In genomic region chr9:66587016-66587415, GRCm38 (mm10) we compare ENCODE assay signal across 19 mouse cellular contexts. TPM values are rescaled to one million over a fixed set of nuclear protein-coding genes. Genes with fewer than 3 reads are reported as not detected.
A peak's percentile ranks its signal among the peaks of the same experiment; 100 is the strongest.
DNase-seq lines count a peak whose midpoint lies in the region; ATAC-seq and TF ChIP-seq lines count a peak whose summit lies in the region.
"Had no signal": no experiment of that assay in that cellular context is flagged by ENCODE, and none has a peak within 500 bp of the region (broad histone marks: within the 10 kb centered on the region; RNA-seq: fewer than 3 reads in every experiment).

No protein-coding gene starts in this region.

- H3K9ac ChIP-seq in heart, embryonic 13.5 days = no peak overlapping the region
- no peak overlapping the region for H3K9ac ChIP-seq in lung, embryonic 14.5 days
- H3K9ac ChIP-seq: forebrain, embryonic 13.5 days; heart, embryonic 12.5 days; hindbrain, embryonic 12.5 days; hindbrain, embryonic 15.5 days had no signal

- no peak overlapping the region for H3K27ac ChIP-seq in heart, embryonic 13.5 days (replicated peaks)
- no peak overlapping the region for H3K27ac ChIP-seq in heart, embryonic 10.5 days
- H3K27ac ChIP-seq in lung, embryonic 14.5 days (ENCODE audit: low read depth) = no peak overlapping the region
- H3K27ac ChIP-seq: forebrain, embryonic 10.5 days; forebrain, embryonic 13.5 days; hindbrain, embryonic 12.5 days; hindbrain, embryonic 15.5 days had no signal

- no peaks in the 10 kb centered on the region for H3K27me3 ChIP-seq in heart, embryonic 13.5 days (replicated peaks)
- H3K27me3 ChIP-seq in heart, embryonic 10.5 days (ENCODE audit: insufficient read depth, poor library complexity, severe bottlenecking) = no peaks in the 10 kb centered on the region
- no peaks in the 10 kb centered on the region for H3K27me3 ChIP-seq in lung, embryonic 14.5 days (ENCODE audit: insufficient read depth, low read length)
- H3K27me3 ChIP-seq: CH12.LX; forebrain, embryonic 13.5 days; heart, embryonic 12.5 days; hindbrain, embryonic 12.5 days; hindbrain, embryonic 15.5 days had no signal

- no peak overlapping the region for H3K4me3 ChIP-seq in heart, embryonic 13.5 days
- H3K4me3 ChIP-seq in heart, embryonic 10.5 days = no peak overlapping the region
- H3K4me3 ChIP-seq in lung, embryonic 14.5 days (ENCODE audit: low read depth, low read length) = no peak overlapping the region
- H3K4me3 ChIP-seq: forebrain, embryonic 10.5 days; forebrain, embryonic 13.5 days; heart, embryonic 12.5 days; hindbrain, embryonic 12.5 days; hindbrain, embryonic 15.5 days had no signal

- H3K4me1 ChIP-seq in heart, embryonic 13.5 days = peaks cover 45% of the 10 kb centered on the region
- peaks cover 36% of the 10 kb centered on the region for H3K4me1 ChIP-seq in heart, embryonic 10.5 days
- 0 out of 2 replicates have a peak, but pooled peaks cover 5% of the 10 kb centered on the region for H3K4me1 ChIP-seq in lung, embryonic 14.5 days (ENCODE audit: insufficient read depth)

- no peak for ATAC-seq in heart, embryonic 13.5 days (ENCODE audit: extremely low read depth, insufficient number of reproducible peaks, low FRiP score, low TSS enrichment)
- ATAC-seq in lung, embryonic 14.5 days (ENCODE audit: insufficient read depth) = no peak
- ATAC-seq: forebrain, embryonic 13.5 days; forebrain, embryonic 16.5 days had no signal

- no peaks in the 10 kb centered on the region for H3K36me3 ChIP-seq in heart, embryonic 13.5 days
- peaks cover 5% of the 10 kb centered on the region; the same call in 1 of the 2 replicates for H3K36me3 ChIP-seq in heart, embryonic 10.5 days
- H3K36me3 ChIP-seq in lung, embryonic 14.5 days (ENCODE audit: insufficient read depth) = no peaks in the 10 kb centered on the region
- H3K36me3 ChIP-seq: heart, embryonic 12.5 days; hindbrain, embryonic 12.5 days; hindbrain, embryonic 15.5 days had no signal

- H3K4me2 ChIP-seq in heart, embryonic 13.5 days = peak overlapping the region; percentile 8; the same call in 1 of the 2 replicates
- no peak overlapping the region for H3K4me2 ChIP-seq in lung, embryonic 14.5 days
- H3K4me2 ChIP-seq: forebrain, embryonic 13.5 days; hindbrain, embryonic 12.5 days; hindbrain, embryonic 15.5 days had no signal

- no peaks in the 10 kb centered on the region for H3K9me3 ChIP-seq in heart, embryonic 13.5 days
- no peaks in the 10 kb centered on the region for H3K9me3 ChIP-seq in heart, embryonic 10.5 days
- no peaks in the 10 kb centered on the region for H3K9me3 ChIP-seq in lung, embryonic 14.5 days (ENCODE audit: low read depth, low read length)
- H3K9me3 ChIP-seq: forebrain, embryonic 10.5 days; forebrain, embryonic 13.5 days; G1E; heart, embryonic 12.5 days; hindbrain, embryonic 12.5 days; hindbrain, embryonic 15.5 days had no signal

- WGBS in heart, embryonic 13.5 days = 79% methylated on average over 1 of the region's 1 CpGs
- WGBS in heart, embryonic 10.5 days = 87% methylated on average over 1 of the region's 1 CpGs
- WGBS in lung, embryonic 14.5 days = 79% methylated on average over 1 of the region's 1 CpGs

- TF ChIP-seq CTCF in lung, embryonic 14.5 days (IDR thresholded peaks at IDR 0.05; ENCODE audit: low read depth) = no peak

- peak; percentile 67 for DNase-seq in cerebellum, adult 9-10 months
- no peak for DNase-seq in cerebellum, adult 9-11 months
- no peak for DNase-seq in heart, embryonic 10.5 days (ENCODE audit: low spot score)
- peak; percentile 17 for DNase-seq in lung, embryonic 14.5 days
- no peak for DNase-seq in lung, postnatal 10 days
- DNase-seq: adrenal gland, adult 2 months; adrenal gland, postnatal 14 days; gastrocnemius, postnatal 10 days; gastrocnemius, postnatal 36 days; kidney, adult 2 months had no signal

RNA-seq across cellular contexts. Expression of gene Usp3, which starts 5.9 kb away (rescaled TPM):
- polyA plus RNA-seq in heart, embryonic 13.5 days (2015; fragmentation: Nextera tagmentation; extraction: Ambion mirVana) = 39.1 and 41.3 TPM in 2 replicates
- 46.7 TPM in 2 replicates for polyA plus RNA-seq in heart, embryonic 10.5 days (2016; fragmentation: Nextera tagmentation; extraction: Ambion mirVana)
- 73.7 and 73.9 TPM in 2 replicates for polyA plus RNA-seq in lung, embryonic 14.5 days (2014; fragmentation: Nextera tagmentation; extraction: Ambion mirVana)

Comparison
In these comparisons a context has a peak if more than half of its experiments do, and no peak if none do; other contexts are left out.
1. DNase-seq: peak in cerebellum, adult 9-10 months (single experiment) and lung, embryonic 14.5 days (single experiment); none in cerebellum, adult 9-11 months (single experiment), heart, embryonic 10.5 days (single experiment) and lung, postnatal 10 days (single experiment).